Mouse (Mus musculus): ENCODE results near the gene Acacb.

The Acacb gene

GRCm38 (mm10) chr5:114135516-114135915 lies 10.8 kb upstream of the Acacb start:
- DNase-seq (ENCODE audit: low spot score in 2 of 2): no peak

GRCm38 (mm10) chr5:114137481-114138276 lies 8.7 kb upstream of the Acacb start:
- DNase-seq (ENCODE audit: low spot score in 2 of 2): no peak

GRCm38 (mm10) chr5:114138277-114139164 lies 7.8 kb upstream of the Acacb start:
- no peak for DNase-seq (ENCODE audit: low spot score in 2 of 2)

GRCm38 (mm10) chr5:114139175-114139574 lies 7.2 kb upstream of the Acacb start:
- DNase-seq (ENCODE audit: low spot score in 2 of 2): peak; percentile 46 to 55

GRCm38 (mm10) chr5:114147043-114147972 lies 973 bp downstream of the Acacb start:
- no peak for DNase-seq (ENCODE audit: low spot score in 2 of 2)

GRCm38 (mm10) chr5:114152359-114153092 lies 6.2 kb downstream of the Acacb start:
- DNase-seq (ENCODE audit: low spot score in 2 of 2): no peak

- no peak for DNase-seq (ENCODE audit: low spot score in 2 of 2)
Observed at GRCm38 (mm10) chr5:114153490-114153889, 7.2 kb downstream of the Acacb start.

- no peak for DNase-seq (ENCODE audit: low spot score in 2 of 2)
Observed at GRCm38 (mm10) chr5:114154765-114155164, 8.4 kb downstream of the Acacb start.

GRCm38 (mm10) chr5:114155168-114155933 lies 9.0 kb downstream of the Acacb start:
- no peak for DNase-seq (ENCODE audit: low spot score in 2 of 2)

- no peak for DNase-seq (ENCODE audit: low spot score in 2 of 2)
Observed at GRCm38 (mm10) chr5:114157236-114157635, 10.9 kb downstream of the Acacb start.

GRCm38 (mm10) chr5:114161424-114161823 lies 15.1 kb downstream of the Acacb start:
- DNase-seq (ENCODE audit: low spot score in 2 of 2): no peak

GRCm38 (mm10) chr5:114162106-114162815 lies 15.9 kb downstream of the Acacb start:
- DNase-seq (ENCODE audit: low spot score in 2 of 2): no peak

- no peak for DNase-seq (ENCODE audit: low spot score in 2 of 2)
Observed at GRCm38 (mm10) chr5:114163117-114163696, 16.9 kb downstream of the Acacb start.

- no peak for DNase-seq (ENCODE audit: low spot score in 2 of 2)
Observed at GRCm38 (mm10) chr5:114170345-114170744, 24.0 kb downstream of the Acacb start.

GRCm38 (mm10) chr5:114172936-114173335 lies 26.6 kb downstream of the Acacb start:
- DNase-seq (ENCODE audit: low spot score in 2 of 2): no peak

- no peak for DNase-seq (ENCODE audit: low spot score in 2 of 2)
Observed at GRCm38 (mm10) chr5:114173458-114173857, 27.1 kb downstream of the Acacb start.

GRCm38 (mm10) chr5:114173877-114174581 lies 27.7 kb downstream of the Acacb start:
- DNase-seq (ENCODE audit: low spot score in 2 of 2): no peak

- no peak for DNase-seq (ENCODE audit: low spot score in 2 of 2)
Observed at GRCm38 (mm10) chr5:114174639-114175038, 28.3 kb downstream of the Acacb start.
